Comparison of ENCODE assay signal across 8 mouse cellular contexts in genomic region chr19:60791164-60791563, GRCm38 (mm10). TPM values are rescaled to one million over a fixed set of nuclear protein-coding genes. Genes with fewer than 3 reads are reported as not detected.
DNase-seq lines count a peak whose midpoint lies in the region; ATAC-seq and TF ChIP-seq lines count a peak whose summit lies in the region.

No protein-coding gene starts in this region.

- intact Hi-C loops in left cerebral cortex, postnatal 4 days (cut with DNase I): no loop called here

- H3K4me2 ChIP-seq in lung, postnatal 0 days (replicated peaks; ENCODE audit: low read depth, low read length): peak overlapping the region; percentile 80
- H3K4me2 ChIP-seq in intestine, postnatal 0 days (replicated peaks; ENCODE audit: low read depth): peak overlapping the region; percentile 71
- peak overlapping the region; percentile 65 for H3K4me2 ChIP-seq in neural tube, embryonic 15.5 days

- no peaks in the 10 kb centered on the region for H3K36me3 ChIP-seq in lung, postnatal 0 days (ENCODE audit: insufficient read depth, low read length)
- no peaks in the 10 kb centered on the region for H3K36me3 ChIP-seq in intestine, postnatal 0 days (ENCODE audit: control insufficient read depth, insufficient read depth)
- H3K36me3 ChIP-seq in neural tube, embryonic 15.5 days: no peaks in the 10 kb centered on the region

- ATAC-seq in lung, postnatal 0 days: no peak
- ATAC-seq in intestine, postnatal 0 days: no peak
- ATAC-seq in neural tube, embryonic 15.5 days (ENCODE audit: low FRiP score): peak; percentile 34

- no peaks in the 10 kb centered on the region for H3K9me3 ChIP-seq in lung, postnatal 0 days (ENCODE audit: low read length)
- H3K9me3 ChIP-seq in intestine, postnatal 0 days (ENCODE audit: control insufficient read depth): no peaks in the 10 kb centered on the region
- H3K9me3 ChIP-seq in neural tube, embryonic 15.5 days (replicated peaks): no peaks in the 10 kb centered on the region

- TF ChIP-seq EP300 in lung, postnatal 0 days (IDR thresholded peaks at IDR 0.05): no peak

- H3K4me1 ChIP-seq in lung, postnatal 0 days (ENCODE audit: insufficient read depth, low read depth, low read length): 0 out of 2 replicates have a peak, but pooled peaks cover 2% of the 10 kb centered on the region
- no peaks in the 10 kb centered on the region for H3K4me1 ChIP-seq in intestine, postnatal 0 days (replicated peaks; ENCODE audit: control insufficient read depth, insufficient read depth, low read length)
- H3K4me1 ChIP-seq in neural tube, embryonic 15.5 days: peaks cover 30% of the 10 kb centered on the region

- peak overlapping the region; percentile 100 for H3K9ac ChIP-seq in lung, postnatal 0 days (replicated peaks; ENCODE audit: low read depth)
- H3K9ac ChIP-seq in intestine, postnatal 0 days (ENCODE audit: low read depth, low read length): peak overlapping the region; percentile 99
- H3K9ac ChIP-seq in neural tube, embryonic 15.5 days (replicated peaks): peak overlapping the region; percentile 78

- no peaks in the 10 kb centered on the region for H3K27me3 ChIP-seq in lung, postnatal 0 days (replicated peaks; ENCODE audit: insufficient read depth, low read length)
- no peaks in the 10 kb centered on the region for H3K27me3 ChIP-seq in intestine, postnatal 0 days (replicated peaks; ENCODE audit: control insufficient read depth, insufficient read depth, low read length)
- no peaks in the 10 kb centered on the region for H3K27me3 ChIP-seq in neural tube, embryonic 15.5 days (replicated peaks)

- WGBS in lung, postnatal 0 days: 11% methylated on average over 9 of the region's 9 CpGs
- 11% methylated on average over 9 of the region's 9 CpGs for WGBS in intestine, postnatal 0 days
- whole genome bisulfite sequencing in neural tube, embryonic 15.5 days: 13% methylated on average over 9 of the region's 9 CpGs

- TF ChIP-seq CTCF in lung, postnatal 0 days (IDR thresholded peaks at IDR 0.05): no peak
- no peak for TF ChIP-seq CTCF in intestine, postnatal 0 days (IDR thresholded peaks at IDR 0.05; ENCODE audit: low read depth)

- H3K27ac ChIP-seq in lung, postnatal 0 days (ENCODE audit: low read length): peak overlapping the region; percentile 99
- peak overlapping the region; percentile 98 for H3K27ac ChIP-seq in intestine, postnatal 0 days (ENCODE audit: low read depth, low read length)
- peak overlapping the region; percentile 98 for H3K27ac ChIP-seq in neural tube, embryonic 15.5 days (replicated peaks)

- peak; percentile 7 for DNase-seq in adrenal gland, postnatal 14 days
- no peak for DNase-seq in adrenal gland, postnatal 36 days
- no peak for DNase-seq in lung, postnatal 0 days (ENCODE audit: low spot score)
- no peak for DNase-seq in lung, postnatal 4 days
- no peak for DNase-seq in spleen, postnatal 36 days (ENCODE audit: low spot score in 2 of 2)
- DNase-seq in left cerebral cortex, postnatal 4 days: no peak

- H3K4me3 ChIP-seq in lung, postnatal 0 days (ENCODE audit: low read depth, low read length): peak overlapping the region; percentile 97
- H3K4me3 ChIP-seq in intestine, postnatal 0 days (ENCODE audit: low read depth, low read length): peak overlapping the region; percentile 78
- H3K4me3 ChIP-seq in neural tube, embryonic 15.5 days (replicated peaks): peak overlapping the region; percentile 99

RNA-seq across cellular contexts. Expression of gene Eif3a, which starts 0.7 kb away (rescaled TPM):
- total RNA-seq in adrenal gland, postnatal 14 days (2021): 166 and 178 TPM in 2 replicates
- 100 to 1,000 TPM; 161 to 191 TPM for total RNA-seq in adrenal gland, postnatal 36 days (2021)
- 67.1 and 75.8 TPM in 2 replicates for polyA plus RNA-seq in lung, postnatal 0 days (2015; fragmentation: Nextera tagmentation; extraction: Ambion mirVana)
- polyA plus RNA-seq in intestine, postnatal 0 days (2015; fragmentation: Nextera tagmentation; extraction: Ambion mirVana): 57.2 and 64.2 TPM in 2 replicates
- 101 and 117 TPM in 2 replicates for polyA plus RNA-seq in neural tube, embryonic 15.5 days (2015; fragmentation: Nextera tagmentation; extraction: Ambion mirVana)
- 100 to 1,000 TPM; 142 to 157 TPM for total RNA-seq in left cerebral cortex, postnatal 4 days (2021)

RNA-seq across cellular contexts. Expression of gene Fam45a, which starts 20.2 kb away (rescaled TPM):
- 26.3 and 31.9 TPM in 2 replicates for total RNA-seq in adrenal gland, postnatal 14 days (2021)
- 10 to 100 TPM; 40.1 to 42.9 TPM for total RNA-seq in adrenal gland, postnatal 36 days (2021)
- 22.4 and 23.4 TPM in 2 replicates for polyA plus RNA-seq in lung, postnatal 0 days (2015; fragmentation: Nextera tagmentation; extraction: Ambion mirVana)
- polyA plus RNA-seq in intestine, postnatal 0 days (2015; fragmentation: Nextera tagmentation; extraction: Ambion mirVana): 26.0 and 29.2 TPM in 2 replicates
- 40.6 and 41.5 TPM in 2 replicates for polyA plus RNA-seq in neural tube, embryonic 15.5 days (2015; fragmentation: Nextera tagmentation; extraction: Ambion mirVana)
- total RNA-seq in left cerebral cortex, postnatal 4 days (2021): 10 to 100 TPM; 32.4 to 33.5 TPM

RNA-seq across cellular contexts. Expression of gene Nanos1, which starts 35.4 kb away (rescaled TPM):
- 1.5 and 1.9 TPM in 2 replicates for total RNA-seq in adrenal gland, postnatal 14 days (2021)
- total RNA-seq in adrenal gland, postnatal 36 days (2021): 1 to 10 TPM in 1 of 2 experiments, under 1 TPM in 1; 0.92 to 1.4 TPM
- polyA plus RNA-seq in lung, postnatal 0 days (2015; fragmentation: Nextera tagmentation; extraction: Ambion mirVana): 0.55 and 0.64 TPM in 2 replicates
- polyA plus RNA-seq in intestine, postnatal 0 days (2015; fragmentation: Nextera tagmentation; extraction: Ambion mirVana): 0.60 and 0.67 TPM in 2 replicates
- 12.8 and 15.5 TPM in 2 replicates for polyA plus RNA-seq in neural tube, embryonic 15.5 days (2015; fragmentation: Nextera tagmentation; extraction: Ambion mirVana)
- 10 to 100 TPM; 16.2 to 17.0 TPM for total RNA-seq in left cerebral cortex, postnatal 4 days (2021)
